In the genomic region with DNA sequence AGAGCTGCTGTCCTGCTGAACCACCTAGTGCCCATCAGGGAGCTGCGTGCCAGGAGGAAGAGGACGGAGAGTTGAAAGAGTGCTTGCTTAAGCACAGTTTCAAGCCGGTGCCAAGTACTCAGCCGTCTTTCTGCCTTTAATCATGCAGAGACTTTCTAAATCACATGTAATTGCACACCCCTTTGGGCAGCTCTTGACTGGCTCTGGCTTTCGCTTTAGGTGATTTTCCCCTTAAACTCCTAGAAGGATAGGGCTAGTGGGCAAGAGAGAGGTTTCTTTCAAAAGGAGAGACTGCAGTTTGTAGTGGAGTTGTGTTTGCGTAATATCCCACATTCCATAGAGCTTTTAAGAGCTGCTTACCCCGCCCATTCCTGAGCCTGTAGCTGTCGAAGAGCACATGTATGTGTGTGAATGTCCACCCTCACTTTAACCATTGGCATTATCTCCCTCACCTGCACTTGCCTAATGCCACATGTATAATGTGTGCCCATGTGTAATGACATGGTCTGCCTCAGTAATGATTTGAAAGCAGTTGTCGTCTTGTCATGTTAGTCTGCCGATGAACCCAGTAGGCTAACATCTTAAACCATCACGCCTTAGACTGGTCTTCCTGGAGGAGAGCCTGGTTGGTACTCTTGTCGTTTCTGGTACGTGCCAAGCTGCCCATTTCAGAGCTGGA, we compare ENCODE assay signal across 13 mouse cellular contexts.
DNase-seq lines count a peak whose midpoint lies in the region; ATAC-seq and TF ChIP-seq lines count a peak whose summit lies in the region.
"Had no signal": no experiment of that assay in that cellular context is flagged by ENCODE, and none has a peak within 500 bp of the region (broad histone marks: within the 10 kb centered on the region; RNA-seq: fewer than 3 reads in every experiment).

No protein-coding gene starts in this region.

- H3K27me3 ChIP-seq in kidney, adult 2 months (replicated peaks; ENCODE audit: control insufficient read depth, insufficient read depth, low read length): no peaks in the 10 kb centered on the region
- H3K27me3 ChIP-seq in kidney, embryonic 15.5 days: no peaks in the 10 kb centered on the region
- H3K27me3 ChIP-seq in lung, embryonic 15.5 days: no peaks in the 10 kb centered on the region
- H3K27me3 ChIP-seq in stomach, embryonic 15.5 days (replicated peaks): no peaks in the 10 kb centered on the region
- H3K27me3 ChIP-seq: liver, embryonic 13.5 days; midbrain, embryonic 15.5 days had no signal

- no peak for TF ChIP-seq POLR2A in kidney, adult 2 months (IDR thresholded peaks at IDR 0.05; ENCODE audit: low read depth, low read length)

- WGBS in kidney, adult 2 months: 52% methylated on average over 13 of the region's 13 CpGs
- WGBS in kidney, embryonic 15.5 days: 74% methylated on average over 13 of the region's 13 CpGs
- WGBS in lung, embryonic 15.5 days: 50% methylated on average over 13 of the region's 13 CpGs
- WGBS in stomach, embryonic 15.5 days: 65% methylated on average over 13 of the region's 13 CpGs

- H3K27ac ChIP-seq in kidney, adult 2 months (ENCODE audit: insufficient read depth, low read depth, low read length): peak overlapping the region; percentile 93
- no peak overlapping the region for H3K27ac ChIP-seq in kidney, embryonic 15.5 days
- peak overlapping the region; percentile 71 for H3K27ac ChIP-seq in lung, embryonic 15.5 days
- peak overlapping the region; percentile 68 for H3K27ac ChIP-seq in stomach, embryonic 15.5 days
- H3K27ac ChIP-seq: liver, embryonic 13.5 days; midbrain, embryonic 15.5 days had no signal

- DNase-seq in kidney, adult 2 months: peak; percentile 60
- DNase-seq in left cerebral cortex, adult 9 months (ENCODE audit: low spot score in 2 of 2): no peak
- DNase-seq in layer of hippocampus, postnatal 36 days: no peak
- DNase-seq: cerebellum, adult 18-20 months; heart, adult 18-20 months; heart, postnatal 36 days; kidney, adult 8-10 months; liver, embryonic 13.5 days had no signal

- no peaks in the 10 kb centered on the region for H3K36me3 ChIP-seq in kidney, adult 2 months (ENCODE audit: control insufficient read depth, insufficient read depth, low read length)
- H3K36me3 ChIP-seq in kidney, embryonic 15.5 days: no peaks in the 10 kb centered on the region
- no peaks in the 10 kb centered on the region for H3K36me3 ChIP-seq in lung, embryonic 15.5 days
- H3K36me3 ChIP-seq in stomach, embryonic 15.5 days: no peaks in the 10 kb centered on the region
- H3K36me3 ChIP-seq: liver, embryonic 13.5 days; midbrain, embryonic 15.5 days had no signal

- no peak for ATAC-seq in kidney, embryonic 15.5 days (replicated peaks; ENCODE audit: low FRiP score)
- ATAC-seq in erythroid progenitor cell, adult 5-6 weeks (replicated peaks; ENCODE audit: low FRiP score, poor library complexity, severe bottlenecking): 0 out of 2 replicates have a peak, but pooled peaks have one; percentile 15
- peak; percentile 60 for ATAC-seq in lung, embryonic 15.5 days (ENCODE audit: borderline replicate concordance, extremely low read depth, low FRiP score, low TSS enrichment)
- ATAC-seq in stomach, embryonic 15.5 days (ENCODE audit: insufficient read depth, low FRiP score, low read depth): no peak
- ATAC-seq: midbrain, embryonic 15.5 days had no signal

- H3K4me3 ChIP-seq in kidney, adult 2 months (ENCODE audit: insufficient read depth, low read depth, low read length): no peak overlapping the region
- H3K4me3 ChIP-seq in kidney, embryonic 15.5 days (replicated peaks): no peak overlapping the region
- no peak overlapping the region for H3K4me3 ChIP-seq in lung, embryonic 15.5 days
- H3K4me3 ChIP-seq in stomach, embryonic 15.5 days (replicated peaks): no peak overlapping the region
- H3K4me3 ChIP-seq: liver, embryonic 13.5 days; midbrain, embryonic 15.5 days had no signal

- H3K9ac ChIP-seq in kidney, embryonic 15.5 days: no peak overlapping the region
- H3K9ac ChIP-seq in lung, embryonic 15.5 days: no peak overlapping the region
- H3K9ac ChIP-seq in stomach, embryonic 15.5 days: no peak overlapping the region
- H3K9ac ChIP-seq: liver, embryonic 13.5 days; midbrain, embryonic 15.5 days had no signal

- H3K9me3 ChIP-seq in kidney, embryonic 15.5 days (replicated peaks): no peaks in the 10 kb centered on the region
- H3K9me3 ChIP-seq in lung, embryonic 15.5 days: no peaks in the 10 kb centered on the region
- H3K9me3 ChIP-seq in stomach, embryonic 15.5 days: no peaks in the 10 kb centered on the region
- H3K9me3 ChIP-seq: liver, embryonic 13.5 days; midbrain, embryonic 15.5 days had no signal

- H3K4me2 ChIP-seq in kidney, embryonic 15.5 days: no peak overlapping the region
- H3K4me2 ChIP-seq in lung, embryonic 15.5 days: peak overlapping the region; percentile 25
- H3K4me2 ChIP-seq in stomach, embryonic 15.5 days: no peak overlapping the region
- H3K4me2 ChIP-seq: liver, embryonic 13.5 days; midbrain, embryonic 15.5 days had no signal

- TF ChIP-seq CTCF in kidney, adult 2 months (conservative IDR thresholded peaks at IDR 0.05; ENCODE audit: insufficient read depth, insufficient read length, low read depth, low read length): no peak

- H3K4me1 ChIP-seq in kidney, adult 2 months (ENCODE audit: control insufficient read depth, insufficient read depth, low read length): peaks cover 58% of the 10 kb centered on the region
- peaks cover 83% of the 10 kb centered on the region for H3K4me1 ChIP-seq in kidney, embryonic 15.5 days
- peaks cover 54% of the 10 kb centered on the region for H3K4me1 ChIP-seq in lung, embryonic 15.5 days
- H3K4me1 ChIP-seq in stomach, embryonic 15.5 days: peaks cover 40% of the 10 kb centered on the region

Comparison
In these comparisons a context has a peak if more than half of its experiments do, and no peak if none do; other contexts are left out.
1. ATAC-seq: peak in erythroid progenitor cell, adult 5-6 weeks (single experiment) and lung, embryonic 15.5 days (single experiment); none in kidney, embryonic 15.5 days (single experiment) and stomach, embryonic 15.5 days (single experiment).